Mouse (Mus musculus): ENCODE measurements around the gene Syt8.

Syt8 gene

DNA sequence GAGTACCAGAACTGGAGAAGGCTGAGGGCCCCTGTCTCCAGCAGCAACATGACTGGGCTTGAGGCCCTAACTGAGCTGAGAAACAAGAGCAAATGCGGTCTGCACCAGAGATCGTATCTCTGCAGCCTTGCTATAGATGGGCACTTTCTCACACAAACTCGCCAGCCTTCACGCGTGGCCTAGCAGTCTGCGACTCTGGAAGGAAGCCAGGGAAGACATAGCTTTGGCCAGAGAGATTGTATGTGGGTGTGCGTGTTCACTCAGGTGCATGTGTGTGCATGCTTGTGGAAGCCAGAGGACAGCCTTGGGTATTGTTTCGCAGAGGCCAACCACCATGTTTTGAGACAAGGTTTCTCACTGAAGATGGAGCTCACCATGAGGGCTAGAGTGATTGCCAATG lies 26.0 kb upstream of the Syt8 start:
- WGBS, result 94% methylated on average over 8 of the region's 8 CpGs

- 93% methylated on average over 3 of the region's 3 CpGs for WGBS
These were observed 25.0 kb upstream of the Syt8 start for GRCm38 (mm10) chr7:142409603-142410002.

DNA sequence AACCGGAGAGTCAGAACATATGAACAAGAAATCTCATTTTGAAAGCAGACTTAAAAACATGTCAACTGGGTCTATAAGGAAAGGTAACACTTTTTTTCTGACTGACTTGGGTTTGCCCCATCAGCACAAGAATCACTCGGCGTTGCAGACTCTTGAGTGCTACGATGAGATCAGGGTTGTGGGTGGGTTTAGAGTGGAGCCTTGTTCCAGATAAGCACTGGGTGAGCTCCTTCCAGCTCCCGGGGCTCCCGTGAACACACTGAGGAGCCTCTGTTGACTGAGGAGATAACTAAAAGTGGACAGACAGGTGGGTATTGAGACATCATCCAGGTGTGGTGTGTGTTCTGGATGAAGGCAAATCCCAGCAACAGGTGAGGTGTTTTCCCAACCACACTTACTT lies 21.4 kb upstream of the Syt8 start:
- 93% methylated on average over 6 of the region's 6 CpGs for WGBS

GRCm38 (mm10) chr7:142415314-142415713 lies 19.3 kb upstream of the Syt8 start:
- 61% methylated on average over 4 of the region's 4 CpGs for WGBS

DNA sequence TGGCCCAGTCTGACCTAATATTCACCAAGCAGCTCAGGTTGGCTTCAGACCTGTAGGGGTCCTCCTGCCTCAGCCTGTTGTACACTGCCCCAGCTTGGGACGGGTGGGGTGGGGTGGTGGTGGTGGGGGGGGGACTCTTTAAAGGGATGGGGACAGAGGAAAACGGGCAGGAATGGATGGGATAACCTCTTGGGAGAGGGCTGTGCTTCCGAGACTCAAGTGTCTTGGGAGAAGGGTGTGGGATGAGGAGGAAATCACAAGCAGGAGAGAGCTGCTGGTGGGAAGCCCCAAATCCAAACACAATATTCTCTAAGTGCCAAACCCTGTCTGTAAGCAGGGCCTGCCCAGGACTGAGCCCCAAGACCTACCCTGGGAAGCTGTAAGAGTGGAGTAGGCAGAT lies 18.4 kb upstream of the Syt8 start:
- WGBS, result 78% methylated on average over 3 of the region's 3 CpGs

DNA sequence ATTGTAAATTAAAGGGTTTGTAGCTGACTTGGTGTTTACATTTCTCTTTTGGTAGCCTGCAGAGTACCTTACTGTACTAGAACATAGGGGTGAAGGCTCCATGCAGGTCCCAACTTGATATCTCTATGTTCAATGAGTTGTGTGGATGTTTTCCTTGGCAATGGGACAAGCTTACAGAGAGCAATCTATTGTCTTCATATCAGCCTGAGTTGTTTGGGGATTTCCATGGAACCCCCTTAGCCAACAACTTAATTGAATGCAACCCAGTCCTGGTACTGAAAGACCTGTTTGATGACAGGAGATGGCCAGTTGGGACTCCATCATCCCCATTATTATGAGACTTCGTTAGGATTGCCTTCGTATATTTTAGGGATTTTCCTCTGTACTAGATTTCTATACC lies 16.6 kb upstream of the Syt8 start:
- WGBS, result 77% methylated on average over 2 of the region's 2 CpGs

DNA sequence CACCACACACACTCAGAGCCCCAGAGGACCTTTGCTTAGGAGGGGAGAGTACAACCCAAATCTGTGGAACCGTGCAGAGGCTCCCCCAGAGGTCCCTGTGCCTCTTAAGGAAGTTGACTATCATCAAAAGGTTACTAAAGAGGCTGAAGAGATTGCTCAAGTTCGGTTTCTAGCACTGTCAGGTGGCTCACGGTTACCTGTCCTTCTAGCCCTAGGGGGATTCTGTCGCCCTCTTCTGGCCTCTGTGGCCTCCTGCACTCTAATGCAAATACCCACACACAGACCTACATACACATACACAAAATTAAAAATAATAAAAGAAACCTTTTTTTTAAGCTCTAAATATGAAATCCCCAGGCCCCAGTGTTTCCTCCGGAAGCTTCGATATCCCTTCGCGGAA lies 16.0 kb upstream of the Syt8 start:
- WGBS, result 93% methylated on average over 8 of the region's 8 CpGs

GRCm38 (mm10) chr7:142419887-142420286 lies 14.8 kb upstream of the Syt8 start:
- WGBS, result 82% methylated on average over 5 of the region's 5 CpGs

GRCm38 (mm10) chr7:142421826-142422225 lies 12.8 kb upstream of the Syt8 start:
- WGBS, result 77% methylated on average over 2 of the region's 2 CpGs

GRCm38 (mm10) chr7:142425641-142426213 lies 8.9 kb upstream of the Syt8 start:
- WGBS, result 76% methylated on average over 11 of the region's 11 CpGs

DNA sequence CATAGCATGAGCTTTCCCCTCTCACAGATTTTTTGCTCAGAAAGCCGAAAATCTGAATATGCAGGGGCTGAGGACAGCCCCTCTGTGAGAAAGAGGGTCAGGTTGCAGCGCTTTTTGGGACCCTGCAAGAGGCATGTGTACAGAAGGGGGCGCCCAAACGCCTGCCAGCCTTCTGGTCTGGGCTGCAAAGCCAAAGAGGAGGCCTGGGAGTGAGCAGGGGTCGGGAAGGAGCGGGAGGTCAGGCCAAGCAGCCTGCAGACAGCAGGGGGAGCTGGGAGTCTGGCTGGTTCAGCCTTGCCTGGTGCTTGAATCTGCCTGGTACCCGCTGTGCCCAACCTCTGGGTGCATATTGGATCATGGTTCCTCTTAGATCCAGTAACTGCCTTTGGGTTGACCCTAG lies 6.4 kb upstream of the Syt8 start:
- WGBS, result 53% methylated on average over 7 of the region's 7 CpGs

DNA sequence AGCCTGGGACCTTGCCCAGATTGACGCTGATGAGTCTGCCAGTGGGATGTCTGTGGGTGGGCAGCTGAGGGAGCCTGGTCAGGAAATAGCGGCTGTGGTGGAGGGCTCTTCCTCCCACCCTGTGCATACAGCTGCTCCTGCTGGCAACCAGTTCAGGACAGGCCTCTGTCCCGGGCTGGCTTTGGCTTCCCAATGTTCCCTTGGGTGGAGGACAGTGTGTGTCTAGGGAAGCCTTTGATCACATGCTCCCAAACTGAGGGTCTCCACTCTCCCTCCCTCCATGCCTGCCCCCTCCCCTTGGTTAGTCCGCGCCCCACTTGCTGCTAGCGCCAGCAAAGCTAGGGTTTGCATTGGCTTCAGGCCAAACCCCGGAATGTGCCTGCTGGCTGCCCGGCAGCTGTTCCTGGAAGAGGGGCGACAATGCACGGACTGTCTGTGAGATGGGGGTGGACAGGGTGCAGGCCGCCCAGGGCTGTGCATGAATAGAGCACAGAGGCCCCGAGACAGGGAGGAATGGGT lies 4.4 kb upstream of the Syt8 start:
- 16% methylated on average over 12 of the region's 12 CpGs for WGBS

- 85% methylated on average over 14 of the region's 14 CpGs for WGBS
These were observed 3.5 kb upstream of the Syt8 start for GRCm38 (mm10) chr7:142431106-142431505.

GRCm38 (mm10) chr7:142433623-142434022 lies 1.0 kb upstream of the Syt8 start:
- 62% methylated on average over 19 of the region's 19 CpGs for WGBS

GRCm38 (mm10) chr7:142435524-142435923 lies 874 bp downstream of the Syt8 start:
- 29% methylated on average over 4 of the region's 4 CpGs for WGBS

DNA sequence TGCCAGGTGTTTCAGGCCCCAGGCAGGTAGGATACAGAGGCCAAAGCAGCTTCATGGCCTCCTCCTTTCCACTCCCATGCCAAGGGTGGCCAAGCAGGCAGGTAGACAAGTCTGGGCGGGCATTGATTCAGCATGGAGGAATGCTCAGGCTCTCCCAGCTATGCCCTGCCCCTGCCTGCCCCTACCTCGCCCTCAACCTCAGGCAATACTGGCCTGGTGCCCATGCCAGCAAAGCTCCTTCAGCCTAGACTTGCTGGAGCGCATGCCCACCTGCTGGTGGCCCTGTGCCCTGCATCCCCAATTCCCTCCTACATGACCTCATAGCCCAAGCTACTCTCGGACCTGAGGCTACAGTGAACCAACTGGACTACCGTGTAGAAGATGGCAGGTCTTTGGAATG lies 2.7 kb downstream of the Syt8 start:
- WGBS, result 89% methylated on average over 5 of the region's 5 CpGs

DNA sequence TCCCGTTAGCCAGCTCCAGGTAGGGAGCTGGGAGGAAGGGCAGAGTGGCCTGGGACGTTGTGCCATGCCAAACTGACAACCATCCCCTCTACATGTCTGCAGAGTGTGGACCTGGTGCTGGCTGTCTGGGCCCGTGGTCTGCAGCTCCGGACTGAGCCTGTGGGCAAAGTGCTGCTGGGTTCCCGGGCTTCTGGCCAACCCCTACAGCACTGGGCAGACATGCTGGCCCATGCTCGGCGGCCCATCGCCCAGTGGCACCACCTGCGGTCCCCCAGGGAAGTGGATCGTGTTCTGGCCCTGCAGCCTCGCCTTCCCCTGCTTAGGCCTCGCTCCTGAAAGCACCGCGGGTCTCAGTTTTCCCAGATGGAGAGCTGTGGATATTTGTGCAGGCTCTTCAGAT lies 5.3 kb downstream of the Syt8 start:
- WGBS, result 81% methylated on average over 14 of the region's 14 CpGs

- 82% methylated on average over 5 of the region's 5 CpGs for WGBS
These were observed 6.0 kb downstream of the Syt8 start for GRCm38 (mm10) chr7:142440657-142441114.

GRCm38 (mm10) chr7:142441585-142441984 lies 6.9 kb downstream of the Syt8 start, which contains the start of gene Tnni2:
Tnni2 (plus strand) TSS chr7:142441808.
- 92% methylated on average over 9 of the region's 9 CpGs for WGBS

DNA sequence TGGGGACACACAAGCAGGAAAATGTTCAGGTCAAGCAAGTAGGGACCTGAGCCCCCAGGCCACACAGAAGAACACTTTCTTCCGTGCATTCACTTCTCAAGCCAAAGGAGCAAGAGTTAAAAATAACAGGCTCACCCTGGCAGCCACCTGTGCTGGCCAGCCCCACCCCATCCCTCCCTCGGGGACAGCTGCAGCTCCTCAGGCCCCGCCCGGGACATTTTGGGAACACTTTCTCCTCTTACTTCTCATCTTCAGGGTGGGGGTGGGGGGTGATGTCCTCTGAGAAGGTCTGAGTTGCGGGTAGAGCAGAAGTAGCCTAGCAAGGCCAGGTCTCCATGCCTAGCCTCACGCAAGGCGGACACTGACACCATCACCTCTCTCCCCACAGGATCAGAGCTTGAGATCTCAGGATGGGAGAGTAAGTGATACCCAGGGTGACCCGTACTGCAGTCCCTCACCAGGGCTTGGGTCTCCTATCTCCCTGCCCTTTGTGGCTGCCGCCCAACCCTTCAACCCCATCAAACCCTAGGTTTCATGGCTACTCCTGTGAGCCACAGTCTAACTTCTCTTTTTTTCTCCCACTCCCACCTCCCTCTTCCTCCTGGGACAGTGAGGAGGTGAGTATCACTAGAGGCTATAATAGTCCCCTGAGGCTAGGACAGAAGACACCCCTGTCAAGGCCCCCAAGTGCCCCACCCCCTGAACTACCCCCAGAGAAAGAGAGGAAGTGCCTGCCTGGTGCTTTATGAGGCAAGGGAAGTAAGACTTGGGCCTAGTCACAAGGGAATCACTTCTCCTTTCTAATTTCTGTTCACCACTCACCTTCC lies 7.6 kb downstream of the Syt8 start:
- WGBS, result 86% methylated on average over 9 of the region's 9 CpGs

DNA sequence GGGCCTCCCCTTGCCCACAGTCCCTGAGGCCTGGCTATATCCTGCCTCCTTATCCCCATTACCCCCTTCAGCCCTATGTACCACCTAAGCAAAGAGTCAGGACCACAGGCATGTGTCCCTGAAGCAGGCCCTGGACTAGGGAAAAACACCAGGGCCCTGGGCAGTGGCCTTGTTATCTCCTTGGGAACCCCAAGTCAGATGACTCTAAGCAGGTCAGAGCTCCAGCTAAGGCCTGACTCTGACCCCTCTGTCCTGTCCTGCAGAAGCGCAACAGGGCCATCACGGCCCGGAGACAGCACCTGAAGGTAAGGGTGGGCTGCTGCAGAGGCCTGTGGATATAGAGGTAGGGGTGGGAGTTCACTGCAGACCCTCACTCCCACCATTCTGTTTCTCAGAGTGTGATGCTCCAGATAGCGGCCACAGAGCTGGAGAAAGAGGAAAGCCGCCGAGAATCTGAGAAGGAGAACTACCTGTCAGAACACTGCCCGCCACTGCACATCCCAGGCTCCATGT lies 8.3 kb downstream of the Syt8 start:
- WGBS, result 95% methylated on average over 7 of the region's 7 CpGs

DNA sequence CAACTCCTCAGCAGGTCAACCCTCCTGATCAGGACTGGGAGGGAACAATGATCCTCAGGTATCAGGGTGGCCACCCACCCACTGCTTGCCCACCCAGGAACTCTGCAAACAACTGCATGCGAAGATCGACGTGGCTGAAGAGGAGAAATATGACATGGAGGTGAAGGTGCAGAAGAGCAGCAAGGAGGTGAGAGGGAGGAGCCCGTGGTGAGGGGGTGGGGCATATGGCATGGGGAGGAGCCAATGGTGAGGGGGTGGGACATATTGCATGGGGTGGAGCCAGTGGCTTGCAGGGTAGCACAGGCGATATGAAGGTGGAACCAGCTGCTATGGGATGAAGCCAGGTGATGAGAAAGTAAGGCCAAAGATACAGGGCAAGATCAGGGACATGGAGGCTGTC lies 8.8 kb downstream of the Syt8 start:
- WGBS, result 93% methylated on average over 5 of the region's 5 CpGs

DNA sequence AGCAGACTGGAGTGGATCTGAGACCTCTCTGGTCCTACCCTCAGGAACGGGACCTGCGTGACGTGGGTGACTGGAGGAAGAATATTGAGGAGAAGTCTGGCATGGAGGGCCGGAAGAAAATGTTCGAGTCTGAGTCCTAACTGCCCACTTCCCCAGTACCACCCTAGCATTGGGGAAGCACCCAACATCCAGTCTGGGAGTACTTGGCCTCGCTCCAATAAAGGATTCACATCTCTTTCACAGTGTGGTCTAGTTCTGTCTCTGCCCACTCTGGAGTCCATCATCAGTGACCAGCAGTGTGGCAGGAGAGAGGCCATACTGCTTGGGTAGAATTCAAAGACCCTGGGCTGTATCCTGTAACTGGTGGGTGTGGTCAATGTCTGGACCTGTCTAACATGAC lies 9.5 kb downstream of the Syt8 start:
- whole genome bisulfite sequencing, result 95% methylated on average over 6 of the region's 6 CpGs

Measured in cerebral cortex, adult 2 months (tissue).